Mouse (Mus musculus): ENCODE results near the gene Evc. TPM values are rescaled to one million over a fixed set of nuclear protein-coding genes. Genes with fewer than 3 reads are reported as not detected.

Gene Evc
- total and polyA plus RNA-seq, 3 experiments = 0.17 to 0.91 (median 0.73) TPM

- H3K4me2 ChIP-seq (ENCODE audit: insufficient read depth, low read depth, poor library complexity, severe bottlenecking) = no peak overlapping the region
- dilution Hi-C loops (cut with MboI; ENCODE audit: extremely low pct_ligation_motif_present, extremely low pct_unique_long_range_greater_than_20kb, low sequenced_read_pairs) (no loop called here), in situ Hi-C loops (cut with MboI; ENCODE audit: low pct_ligation_motif_present, low pct_unique_long_range_greater_than_20kb, low sequenced_read_pairs) (no loop called here)
- peaks cover 19% of the 10 kb centered on the region for H3K9me3 ChIP-seq (replicated peaks; ENCODE audit: low read length)
- H3K4me3 ChIP-seq (replicated peaks in 1 of 3; ENCODE audit: low read depth in 2 of 3, low read length in 2 of 3, poor library complexity in 1 of 3) = no peak overlapping the region
- H3K36me3 ChIP-seq (replicated peaks in 1 of 2; ENCODE audit: control insufficient read depth in 1 of 2, insufficient read depth in 1 of 2, low read length in 1 of 2) = no peaks in the 10 kb centered on the region
- H3K27ac ChIP-seq (ENCODE audit: insufficient read depth, low read depth) = no peak overlapping the region
- peaks cover 2 to 10% of the 10 kb centered on the region in 2 experiments; a peak in 2 of 4 replicates for H3K4me1 ChIP-seq (ENCODE audit: control insufficient read depth in 1 of 2, insufficient read depth in 2 of 2)
- H3K27me3 ChIP-seq (replicated peaks) = no peaks in the 10 kb centered on the region
- H3K79me2 ChIP-seq (replicated peaks; ENCODE audit: control insufficient read depth, extremely low read depth, insufficient read depth, poor library complexity, severe bottlenecking) = no peaks in the 10 kb centered on the region
- H3K9ac ChIP-seq (ENCODE audit: insufficient read depth, low read depth) = no peak overlapping the region
- no peak for DNase-seq (ENCODE audit: extremely low read depth)
- TF ChIP-seq ZMIZ1 (IDR thresholded peaks at IDR 0.05; ENCODE audit: low read depth, low read length) = no peak
- TF ChIP-seq POLR2AphosphoS2 (IDR thresholded peaks at IDR 0.05; ENCODE audit: low read depth, low read length) = no peak
- no peak for TF ChIP-seq USF1 (IDR thresholded peaks at IDR 0.05; ENCODE audit: low read depth, low read length)
- TF ChIP-seq EP300 (IDR thresholded peaks at IDR 0.05; ENCODE audit: low read length) = no peak
- no peak for TF ChIP-seq MYC (IDR thresholded peaks at IDR 0.05; ENCODE audit: low read depth, low read length)
- no peak for TF ChIP-seq MEF2A (IDR thresholded peaks at IDR 0.05; ENCODE audit: borderline replicate concordance, low read depth, low read length)
- TF ChIP-seq ZKSCAN1 (IDR thresholded peaks at IDR 0.05; ENCODE audit: borderline replicate concordance, low read depth, low read length) = no peak
- no peak for TF ChIP-seq E2F4 (IDR thresholded peaks at IDR 0.05; ENCODE audit: insufficient replicate concordance, low read depth, low read length)
- no peak for TF ChIP-seq JUND (conservative IDR thresholded peaks at IDR 0.05; ENCODE audit: low read depth, low read length)
- no peak for TF ChIP-seq CHD1 (IDR thresholded peaks at IDR 0.05; ENCODE audit: low read depth, low read length)
- no peak for TF ChIP-seq ZC3H11A (IDR thresholded peaks at IDR 0.05; ENCODE audit: low read depth, low read length)
- no peak for TF ChIP-seq USF2 (conservative IDR thresholded peaks at IDR 0.05; ENCODE audit: low read depth, low read length)
- TF ChIP-seq MAZ (IDR thresholded peaks at IDR 0.05; ENCODE audit: low read depth, low read length) = no peak
- TF ChIP-seq JUN (IDR thresholded peaks at IDR 0.05; ENCODE audit: insufficient read depth, low read depth, low read length) = no peak
- TF ChIP-seq GABPA (IDR thresholded peaks at IDR 0.05; ENCODE audit: insufficient replicate concordance, low read depth, low read length) = no peak
- TF ChIP-seq ETS1 (conservative IDR thresholded peaks at IDR 0.05; ENCODE audit: low read depth, low read length) = no peak
- TF ChIP-seq NRF1 (IDR thresholded peaks at IDR 0.05; ENCODE audit: low read depth, low read length) = no peak
Observed at GRCm38 (mm10) chr5:37320174-37320573, 16.5 kb downstream of the Evc start.

- in situ Hi-C loops (cut with MboI; ENCODE audit: low pct_ligation_motif_present, low pct_unique_long_range_greater_than_20kb, low sequenced_read_pairs) (no loop called here), dilution Hi-C loops (cut with MboI; ENCODE audit: extremely low pct_ligation_motif_present, extremely low pct_unique_long_range_greater_than_20kb, low sequenced_read_pairs) (no loop called here)
- no peak overlapping the region for H3K9ac ChIP-seq (ENCODE audit: insufficient read depth, low read depth)
- no peak overlapping the region for H3K4me2 ChIP-seq (ENCODE audit: insufficient read depth, low read depth, poor library complexity, severe bottlenecking)
- H3K36me3 ChIP-seq (replicated peaks in 1 of 2; ENCODE audit: control insufficient read depth in 1 of 2, insufficient read depth in 1 of 2, low read length in 1 of 2) = no peaks in the 10 kb centered on the region
- no peak for DNase-seq (ENCODE audit: extremely low read depth)
- H3K27ac ChIP-seq (ENCODE audit: insufficient read depth, low read depth) = no peak overlapping the region
- no peak overlapping the region for H3K4me3 ChIP-seq (replicated peaks in 1 of 3; ENCODE audit: low read depth in 2 of 3, low read length in 2 of 3, poor library complexity in 1 of 3)
- TF ChIP-seq POLR2A (IDR thresholded peaks at IDR 0.05; ENCODE audit: low read depth, low read length) (no peak), ETS1 (conservative IDR thresholded peaks at IDR 0.05; ENCODE audit: low read depth, low read length) (no peak)
- no peaks in the 10 kb centered on the region for H3K79me2 ChIP-seq (replicated peaks; ENCODE audit: control insufficient read depth, extremely low read depth, insufficient read depth, poor library complexity, severe bottlenecking)
- H3K9me3 ChIP-seq (replicated peaks; ENCODE audit: low read length) = peaks cover 21% of the 10 kb centered on the region
- H3K4me1 ChIP-seq (ENCODE audit: control insufficient read depth in 1 of 2, insufficient read depth in 2 of 2) = peaks cover 9 to 18% of the 10 kb centered on the region in 2 experiments
- H3K27me3 ChIP-seq (replicated peaks) = no peaks in the 10 kb centered on the region
Observed at GRCm38 (mm10) chr5:37318715-37319114, 18.0 kb downstream of the Evc start.
